Mouse (Mus musculus) layer of hippocampus, postnatal 36 days (tissue): Measurements from ENCODE around the gene Trmt112. TPM values are rescaled to one million over a fixed set of nuclear protein-coding genes. Genes with fewer than 3 reads are reported as not detected.

Experiments used
- DNase-seq, 2 experiments: peaks; one replicate each; pipeline ENCODE4 v3.0.0; 2022
- microRNA-seq, 2 experiments: library from miRNA; unstranded; fragments of <30 nt; microRNA quantifications; one replicate each; pipeline ENCODE4 v1.2.0; 2021
- total RNA-seq, 2 experiments: library from RNA; stranded (reverse); gene quantifications; 2 replicates each; pipeline ENCODE4 v1.2.3; 2021

The Trmt112 gene
- total RNA-seq, 2 experiments from 2014 or later, result 46.5 to 48.1 TPM

DNA sequence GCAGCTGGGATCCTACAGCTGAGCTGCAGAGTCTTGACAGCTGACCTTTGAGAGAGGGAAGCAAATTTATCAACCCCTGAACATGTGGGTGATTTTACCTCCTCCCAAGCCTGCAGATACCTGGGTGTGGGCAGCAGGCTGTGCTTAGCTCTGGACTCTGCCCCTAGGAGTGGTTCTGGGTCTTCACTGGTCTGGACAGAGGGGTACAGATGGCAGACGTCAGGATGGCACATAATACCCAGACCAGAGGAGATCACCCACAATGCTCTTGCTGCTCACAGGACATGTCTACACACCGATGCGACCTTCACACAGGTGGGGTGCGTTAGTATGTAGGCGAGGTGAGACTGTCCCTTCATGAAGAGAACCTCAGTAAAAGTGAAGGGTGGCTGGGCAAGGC lies 40.0 kb downstream of the Trmt112 start:
- DNase-seq, result no peak

GRCm38 (mm10) chr19:6949951-6950350 lies 40.5 kb downstream of the Trmt112 start:
- DNase-seq, result no peak

DNA sequence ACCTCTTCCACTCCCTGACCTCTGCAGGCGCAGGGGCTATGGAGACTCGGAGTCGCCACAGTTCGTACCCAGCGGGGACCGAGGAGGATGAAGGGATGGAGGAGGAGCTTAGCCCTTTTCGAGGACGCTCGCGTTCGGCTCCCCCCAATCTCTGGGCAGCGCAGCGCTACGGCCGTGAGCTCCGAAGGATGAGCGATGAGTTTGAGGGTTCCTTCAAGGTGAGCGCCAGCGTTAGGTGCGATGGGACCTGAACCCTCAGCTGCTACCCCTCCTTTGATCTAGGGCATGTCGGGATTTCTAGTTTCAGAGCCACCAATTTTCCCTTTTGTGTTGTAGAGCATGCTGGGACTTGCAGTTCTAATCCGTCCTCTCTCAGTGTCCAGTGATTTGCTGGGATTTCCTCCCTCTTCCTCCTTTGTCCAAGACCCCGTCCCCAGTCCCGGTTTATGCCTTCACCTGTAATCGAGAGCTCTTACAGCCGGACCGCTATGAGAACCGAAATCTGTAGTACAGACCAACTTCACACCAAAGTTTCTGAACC lies 41.2 kb downstream of the Trmt112 start:
- peak; percentile 64 to 76 for DNase-seq

DNA sequence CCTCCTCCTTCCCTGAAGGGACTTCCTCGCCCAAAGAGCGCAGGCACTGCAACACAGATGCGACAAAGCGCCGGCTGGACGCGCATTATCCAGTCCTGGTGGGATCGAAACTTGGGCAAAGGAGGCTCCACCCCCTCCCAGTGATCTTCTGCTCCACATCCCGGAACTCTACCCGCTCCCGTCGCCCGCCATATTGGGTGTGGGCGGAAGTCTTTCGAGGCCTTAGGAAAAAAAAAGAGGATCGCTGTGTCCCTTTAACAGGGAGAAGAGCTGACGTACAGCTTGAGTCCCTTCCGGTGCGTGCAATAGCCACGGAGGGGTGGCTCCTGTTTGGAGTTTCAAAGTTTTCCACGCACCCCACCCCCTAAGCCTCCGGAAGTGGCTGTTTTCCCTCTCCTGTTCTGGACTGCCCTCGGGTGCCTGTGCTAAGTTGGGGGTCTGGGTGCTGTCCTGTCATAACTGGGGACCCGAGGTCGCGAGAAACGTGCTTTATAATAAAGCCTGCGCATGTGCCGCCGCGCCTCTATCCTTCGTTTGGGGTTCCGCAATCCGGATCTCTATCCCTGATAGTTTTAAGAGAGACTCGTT lies 42.0 kb downstream of the Trmt112 start:
- DNase-seq, result peak; percentile 94 to 95

DNA sequence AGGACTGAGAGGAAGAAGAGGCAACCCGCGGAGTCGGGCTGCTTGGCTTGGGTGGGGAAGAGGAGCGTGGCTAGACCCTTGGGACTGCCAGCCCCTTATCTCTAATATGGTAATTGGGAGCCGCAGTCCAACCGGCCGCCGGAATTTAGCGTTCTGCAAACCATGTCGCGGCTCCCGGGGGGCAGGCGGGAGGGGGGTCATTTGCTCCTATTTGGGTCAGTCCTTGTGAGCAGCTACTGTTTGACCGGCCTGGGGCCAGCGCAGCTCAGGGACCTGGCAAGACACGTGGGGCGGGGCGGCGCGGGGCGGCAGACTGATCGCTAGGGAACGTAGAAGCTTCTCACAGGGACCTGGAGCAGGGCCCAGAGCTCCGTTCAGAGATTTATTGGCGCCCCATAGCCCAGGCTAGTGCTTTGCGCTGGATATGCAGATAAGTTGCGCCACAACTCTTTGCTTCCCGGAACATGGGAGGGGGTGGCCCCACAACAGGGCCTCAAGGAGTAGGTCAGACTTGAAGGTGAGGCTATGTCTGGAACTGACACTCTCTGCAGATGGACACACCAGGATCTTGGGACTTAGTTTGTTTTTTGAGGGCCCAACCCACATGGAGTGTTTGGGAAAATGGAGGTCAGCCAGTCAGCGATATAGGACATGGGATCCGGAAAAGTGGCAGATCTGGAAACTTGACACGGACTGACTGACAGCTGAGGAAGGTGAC lies 42.7 kb downstream of the Trmt112 start:
- DNase-seq, result peak; percentile 67 to 76

- DNase-seq, result no peak
Observed at GRCm38 (mm10) chr19:6952712-6953037, 43.2 kb downstream of the Trmt112 start.

- DNase-seq, result no peak
Observed at GRCm38 (mm10) chr19:6954046-6954445, 44.5 kb downstream of the Trmt112 start.

DNA sequence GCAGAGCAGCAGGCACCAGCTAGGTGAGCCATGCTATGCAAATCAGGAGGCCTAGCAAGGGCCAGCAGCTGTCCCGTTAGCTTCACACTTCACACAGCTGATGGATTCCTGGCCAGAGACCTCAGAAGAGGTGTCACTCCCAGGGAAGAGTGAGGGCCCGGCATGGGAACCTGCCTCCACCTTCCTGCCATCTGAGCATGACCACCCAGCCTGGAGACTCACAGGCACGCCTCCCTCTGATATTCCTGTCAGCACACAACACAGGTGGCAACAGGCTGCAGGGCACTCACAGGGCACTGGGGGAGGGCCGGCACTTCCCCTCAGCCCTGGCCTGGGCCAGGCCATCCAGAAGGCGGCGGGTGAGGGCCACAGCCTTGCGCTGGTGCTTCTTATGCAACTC lies 45.9 kb downstream of the Trmt112 start:
- no peak for DNase-seq

- no peak for DNase-seq
Observed at GRCm38 (mm10) chr19:6956461-6956860, 47.0 kb downstream of the Trmt112 start.

Small RNA genes within 50 kb of the gene (microRNA-seq; reads per million reads assigned to microRNA genes)
- gene Mir6990, result 5.1 to 7.5 reads per million in 2 experiments

Other genes starting within 250 kb of the Trmt112 start
- gene Rps6ka4, start 69.1 kb upstream of the Trmt112 start, total RNA-seq, result 10 to 100 TPM; 34.6 to 36.0 TPM
- 1 to 10 TPM; 10.0 TPM for gene Ccdc88b, start 51.5 kb upstream of the Trmt112 start, total RNA-seq
- 100 to 1,000 TPM; 368 to 411 TPM for gene Prdx5, start 408 bp downstream of the Trmt112 start, total RNA-seq
- gene Esrra, start 12.1 kb downstream of the Trmt112 start, total RNA-seq, result 10 to 100 TPM; 57.0 to 59.8 TPM
- 10 to 100 TPM; 12.2 to 13.7 TPM for gene Catsperz, start 15.7 kb downstream of the Trmt112 start, total RNA-seq
- gene Kcnk4, start 24.8 kb downstream of the Trmt112 start, total RNA-seq, result 10 to 100 TPM; 19.8 to 21.7 TPM
- gene Bad, start 32.2 kb downstream of the Trmt112 start, total RNA-seq, result 10 to 100 TPM; 36.4 to 40.3 TPM
- 100 to 1,000 TPM in 1 of 2 experiments, 10 to 100 TPM in 1; 96.0 to 104 TPM for gene Gpr137, start 32.8 kb downstream of the Trmt112 start, total RNA-seq
- 10 to 100 TPM; 63.1 to 69.8 TPM for gene Ppp1r14b, start 65.3 kb downstream of the Trmt112 start, total RNA-seq
- 10 to 100 TPM; 13.8 to 14.2 TPM for gene Plcb3, start 66.8 kb downstream of the Trmt112 start, total RNA-seq
- gene Fkbp2, start 70.8 kb downstream of the Trmt112 start, total RNA-seq, result 100 to 1,000 TPM in 1 of 2 experiments, 10 to 100 TPM in 1; 86.0 to 101 TPM
- 10 to 100 TPM; 81.5 to 82.6 TPM for gene Vegfb, start 78.0 kb downstream of the Trmt112 start, total RNA-seq
- gene Dnajc4, start 82.9 kb downstream of the Trmt112 start, total RNA-seq, result 10 to 100 TPM; 21.9 to 22.9 TPM
- 10 to 100 TPM; 13.8 to 14.3 TPM for gene Nudt22, start 86.4 kb downstream of the Trmt112 start, total RNA-seq
- 10 to 100 TPM; 13.1 to 17.8 TPM for gene Trpt1, start 86.4 kb downstream of the Trmt112 start, total RNA-seq
- 1 to 10 TPM; 3.9 to 5.0 TPM for gene Fermt3, start 109.8 kb downstream of the Trmt112 start, total RNA-seq
- gene Stip1, start 130.3 kb downstream of the Trmt112 start, total RNA-seq, result 100 to 1,000 TPM; 216 to 229 TPM
- gene Macrod1, start 147.1 kb downstream of the Trmt112 start, total RNA-seq, result 10 to 100 TPM; 20.4 to 22.2 TPM
- 10 to 100 TPM; 18.4 to 18.6 TPM for gene Flrt1, start 196.0 kb downstream of the Trmt112 start, total RNA-seq